Mouse (Mus musculus) kidney, adult 2 months (tissue): ENCODE measurements around the gene Vps39.

Experiments
- CTCF ChIP-seq: fragments of 200-500 bp; conservative IDR thresholded peaks from 2 replicates; pipeline ENCODE4 v1.5.1; 2011; ENCODE audit warnings: low read depth, mild to moderate bottlenecking, control low read depth, low read length, moderate library complexity, mixed read lengths; ENCODE audit not compliant: insufficient read depth, insufficient read length
- POLR2A ChIP-seq: fragments of 200-500 bp; IDR thresholded peaks from one replicate; pipeline ENCODE4 v1.6.1; 2011; ENCODE audit warnings: low read depth, low read length, control low read depth

- TF ChIP-seq POLR2A, result no peak
- TF ChIP-seq CTCF, result no peak
Measured at GRCm38 (mm10) chr2:120387291-120387690, 34.4 kb upstream of the Vps39 start.
